Mouse (Mus musculus) erythroblast, embryonic 14.5 days (primary cell): ENCODE results near the gene Nt5c3.

Experiments
- GATA1 ChIP-seq: IDR thresholded peaks from 2 replicates; pipeline ENCODE4 v1.6.1; 2012; ENCODE audit warnings: low read length, inconsistent platforms, mixed read lengths
- TAL1 ChIP-seq: IDR thresholded peaks from 3 replicates; pipeline ENCODE4 v1.6.1; 2012; ENCODE audit warnings: low read length, inconsistent platforms, mixed read lengths

DNA sequence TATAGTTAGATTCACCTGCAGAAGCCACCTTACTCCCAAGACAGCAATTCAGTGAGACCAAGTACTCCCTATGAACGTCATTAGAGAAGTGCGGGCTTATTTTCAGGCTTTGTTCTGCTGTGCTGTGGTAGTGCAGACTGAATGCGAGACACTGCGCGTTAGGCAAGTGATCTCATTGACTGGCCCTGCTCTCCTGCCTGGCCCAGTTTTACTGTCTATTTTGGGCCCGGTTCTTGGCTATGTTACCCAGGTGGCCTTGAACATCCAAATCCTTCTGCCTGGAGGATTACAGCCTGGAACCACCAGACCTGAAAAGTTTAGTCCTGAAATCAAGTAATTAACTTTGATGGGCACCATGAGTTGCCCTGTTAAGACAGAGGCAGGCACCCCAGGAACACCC is 35.2 kb downstream of the Nt5c3 start:
- no peak for TF ChIP-seq TAL1
- TF ChIP-seq GATA1: no peak
